Mouse (Mus musculus) gastrocnemius, postnatal 10 days (tissue): Measurements from ENCODE around the gene Lrp2bp. TPM values are rescaled to one million over a fixed set of nuclear protein-coding genes. Genes with fewer than 3 reads are reported as not detected.

Experiments
- DNase-seq: peaks from one replicate; pipeline ENCODE4 v3.0.0; 2021; ENCODE audit warnings: mixed read lengths
- long read RNA-seq, 2 experiments: library from polyadenylated mRNA; stranded (forward); transcript quantifications; one replicate each; pipeline ENCODE4 v2.0.0; 2021
- total RNA-seq, 2 experiments: library from RNA; stranded (reverse); gene quantifications; 2 replicates each; pipeline ENCODE4 v1.2.3; 2021

Lrp2bp gene
- 1 to 10 TPM in 1 of 2 experiments, under 1 TPM in 1; 0.66 to 2.2 TPM for total RNA-seq
- long read RNA-seq, experiment 1, partial matches to known transcripts, result 0 of 1 reads
- long read RNA-seq, experiment 1, other reads (novel, unspliced or antisense), result 0 of 1 reads
- long read RNA-seq, experiment 2, partial matches to known transcripts, result 0 of 1 reads
- long read RNA-seq, experiment 2, other reads (novel, unspliced or antisense), result 0 of 1 reads

DNA sequence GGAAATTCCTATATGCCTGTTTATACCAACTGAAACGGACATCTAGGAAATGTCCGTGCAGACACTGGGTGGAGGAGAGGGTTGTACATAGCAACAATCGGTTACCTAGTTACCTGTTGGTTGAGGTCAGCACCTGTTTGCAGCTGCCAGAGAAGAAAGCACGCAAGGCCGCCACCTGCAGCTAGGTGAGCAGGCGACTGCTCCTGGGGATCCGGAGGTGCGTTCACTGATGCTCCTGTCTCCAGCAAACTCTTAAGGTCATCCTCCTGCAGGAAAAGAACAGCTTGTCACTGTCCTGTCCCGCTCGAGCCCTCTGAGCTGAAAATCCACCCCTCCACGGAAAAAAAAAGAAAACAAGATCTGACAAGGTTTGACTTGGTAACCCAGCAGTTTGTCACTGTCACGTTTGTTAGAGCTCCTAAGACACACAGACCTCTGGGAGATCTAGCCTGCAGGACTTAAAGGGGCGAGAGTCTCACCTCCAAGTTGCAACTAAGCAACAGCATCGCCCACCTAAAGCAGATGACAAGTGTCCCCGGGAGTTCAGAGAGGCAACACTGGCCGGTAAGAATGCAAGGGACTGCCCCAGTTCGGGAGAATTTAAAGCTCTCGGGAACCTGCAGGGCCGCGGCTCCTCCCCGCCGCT, at the start of gene Lrp2bp:
Gene Lrp2bp (plus strand): TSS at position 166 of the 646 bp plus-strand sequence.
- no peak for DNase-seq

DNA sequence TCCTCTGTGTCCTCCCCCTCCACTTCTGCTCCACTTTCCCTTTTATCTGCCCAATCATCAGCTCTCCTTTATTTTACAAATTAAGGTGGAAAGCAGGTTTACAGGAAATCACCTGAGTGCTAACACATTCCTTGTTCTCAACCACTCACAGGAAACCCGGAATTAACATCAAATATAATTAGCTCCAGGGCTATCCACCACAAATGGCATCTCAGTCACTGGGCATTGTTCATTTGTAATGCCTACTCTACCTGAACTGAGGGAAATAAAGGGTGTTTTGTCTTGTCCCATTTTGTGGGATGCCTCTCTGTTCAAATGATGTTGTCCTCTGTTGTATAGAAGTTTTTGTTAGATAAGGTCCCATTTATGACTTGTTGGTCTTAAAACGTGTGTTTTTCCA, 48.5 kb upstream of the Lrp2bp start:
- no peak for DNase-seq

DNA sequence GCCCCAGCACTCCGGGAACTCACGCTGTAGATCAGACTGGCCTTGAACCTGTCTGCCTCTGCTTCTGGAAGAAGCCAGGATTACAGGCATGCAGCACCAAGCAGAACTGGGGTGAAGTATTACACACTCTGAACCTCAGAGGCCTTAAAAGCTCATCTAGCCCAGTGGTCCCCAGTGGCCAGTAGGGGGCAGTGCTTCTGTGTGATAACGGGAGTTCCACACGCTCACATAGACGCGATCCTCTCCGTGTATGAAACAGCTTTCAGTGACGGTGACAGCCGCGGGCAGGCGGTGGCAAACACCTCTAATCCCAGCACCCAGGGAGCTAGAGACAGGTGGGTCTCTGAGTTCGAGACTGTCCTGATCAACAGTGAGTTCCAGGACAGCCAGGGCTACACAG, 28.2 kb upstream of the Lrp2bp start:
- no peak for DNase-seq

DNA sequence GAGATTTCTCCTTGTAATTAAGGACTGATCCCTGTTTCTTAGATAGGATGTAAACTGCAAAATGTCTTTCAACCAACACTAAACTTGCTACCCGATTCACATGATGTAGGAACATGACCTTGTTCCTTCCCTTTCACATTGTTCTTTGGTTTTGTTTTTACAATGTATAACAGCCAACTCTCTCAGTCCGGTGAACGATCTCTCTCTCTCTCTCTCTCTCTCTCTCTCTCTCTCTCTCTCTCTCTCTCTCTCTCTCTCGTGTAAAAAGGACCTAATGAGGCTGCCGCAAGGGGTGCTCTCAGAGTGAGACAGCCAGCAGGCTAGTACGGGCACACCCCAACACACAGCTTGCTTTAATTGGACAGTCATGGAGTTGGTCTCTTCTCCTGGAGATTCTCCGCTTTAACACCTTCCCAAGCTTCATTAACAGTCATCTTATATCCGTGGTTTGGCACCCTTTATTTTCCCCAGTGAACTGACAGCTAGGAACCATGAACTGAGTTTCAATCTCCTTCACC, 25.1 kb upstream of the Lrp2bp start:
- DNase-seq, result no peak

DNA sequence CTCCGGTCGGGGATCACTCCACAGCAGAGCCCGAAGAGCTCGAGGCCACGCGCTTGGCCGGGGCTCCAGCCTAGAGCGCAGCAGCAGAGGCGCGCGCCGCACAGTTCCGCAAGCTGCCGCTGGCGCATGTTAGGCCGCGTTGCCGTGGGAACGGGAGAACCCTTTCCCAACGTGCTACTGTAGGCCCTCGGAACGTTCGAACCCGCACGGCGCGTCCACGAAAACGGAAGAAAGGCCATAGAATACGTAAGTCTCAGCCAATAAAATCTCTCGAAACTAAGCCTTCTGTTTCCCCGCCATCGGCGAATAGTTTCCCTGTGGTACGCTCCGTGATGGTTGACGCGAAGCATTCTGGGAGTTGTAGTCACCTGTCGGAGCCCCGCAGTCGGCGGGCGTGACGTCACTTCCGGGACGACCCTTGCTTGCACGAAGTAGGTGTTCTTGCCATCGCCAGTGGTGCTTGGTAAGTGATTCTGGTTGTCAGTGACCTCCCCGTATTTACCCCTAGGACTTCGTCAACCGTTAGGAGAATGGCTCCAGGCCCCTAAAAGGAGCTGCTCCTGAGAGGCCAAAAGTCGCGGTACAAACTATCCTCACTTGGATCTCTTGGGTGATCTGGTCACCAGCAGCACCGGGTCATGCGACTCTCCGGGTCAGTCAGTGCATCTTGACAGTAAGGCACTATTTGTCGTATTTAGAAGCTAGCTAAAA, 23.8 kb upstream of the Lrp2bp start, which contains the start of the genes 1700029J07Rik and Ufsp2:
Gene 1700029J07Rik (minus strand): TSS at position 127 of the 711 bp plus-strand sequence.
Gene Ufsp2 (plus strand): TSS at position 403 of the 711 bp plus-strand sequence.
- DNase-seq, result peak; percentile 98

DNA sequence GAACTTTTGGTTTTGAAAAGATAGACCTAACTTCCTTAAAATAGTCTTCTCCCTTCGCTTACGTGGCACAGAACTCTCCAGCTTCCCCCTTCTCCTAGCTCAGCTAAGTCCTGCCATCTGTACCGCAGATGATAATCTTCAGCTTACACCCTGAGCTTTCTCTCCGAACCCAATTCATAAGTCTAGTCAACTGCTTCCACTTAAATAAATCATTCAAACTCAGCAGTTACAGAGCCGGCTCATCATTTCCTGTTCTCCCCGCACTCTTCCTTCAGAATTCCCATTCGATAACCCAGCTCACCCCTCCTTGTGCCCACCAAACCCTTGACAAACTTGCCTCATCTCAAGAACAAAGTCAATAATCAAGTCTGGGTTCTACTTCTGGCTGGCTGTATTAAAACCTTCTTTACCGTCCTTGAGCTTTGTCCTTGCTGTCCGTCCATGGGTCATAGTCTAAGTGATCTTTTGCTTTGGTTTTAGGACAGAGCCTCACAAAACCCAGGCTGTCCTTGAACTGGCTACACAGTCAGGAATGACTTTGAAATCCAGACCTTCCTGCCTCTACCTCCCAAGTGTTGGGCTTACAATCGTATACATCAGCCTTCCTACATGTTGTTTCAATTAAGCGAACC, 23.1 kb upstream of the Lrp2bp start:
- DNase-seq, result no peak

DNA sequence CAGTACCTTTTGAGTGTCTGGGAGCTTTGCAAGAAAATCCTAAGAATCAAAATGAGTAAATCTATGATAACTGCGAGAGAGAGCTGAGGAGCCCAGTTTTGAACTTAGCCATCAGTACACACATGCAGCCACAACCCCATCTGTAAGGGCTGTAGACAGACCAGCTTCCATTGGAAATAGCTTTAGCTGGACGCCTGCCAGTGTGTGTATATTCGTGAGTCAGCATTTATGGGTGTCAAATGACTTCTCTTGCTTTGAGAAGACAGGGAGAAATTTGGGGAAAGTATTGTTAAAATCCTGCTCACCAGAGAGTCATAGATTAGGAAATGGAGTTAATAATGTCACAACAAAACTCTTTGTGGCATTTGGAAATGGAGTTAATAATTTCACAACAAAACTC, 12.4 kb upstream of the Lrp2bp start:
- no peak for DNase-seq

DNA sequence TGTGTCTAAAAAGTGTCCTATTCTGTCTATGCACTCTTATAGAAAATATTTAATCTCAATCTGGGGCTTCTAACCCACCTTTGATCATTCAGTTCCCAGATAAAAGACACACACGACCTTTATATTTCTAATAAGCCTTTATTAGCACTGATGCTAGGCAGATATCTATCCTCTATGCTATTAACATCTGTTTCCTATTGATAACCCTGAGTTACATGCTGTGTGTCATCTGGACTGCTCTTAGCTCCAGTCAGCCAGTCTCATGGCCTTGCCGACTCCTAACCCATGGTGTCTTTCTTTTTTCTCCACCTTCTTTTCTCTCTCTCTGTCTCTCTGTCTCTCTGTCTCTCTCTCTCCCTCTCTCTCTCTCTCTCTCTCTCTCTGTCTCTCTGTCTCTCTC, 10.9 kb upstream of the Lrp2bp start:
- no peak for DNase-seq

DNA sequence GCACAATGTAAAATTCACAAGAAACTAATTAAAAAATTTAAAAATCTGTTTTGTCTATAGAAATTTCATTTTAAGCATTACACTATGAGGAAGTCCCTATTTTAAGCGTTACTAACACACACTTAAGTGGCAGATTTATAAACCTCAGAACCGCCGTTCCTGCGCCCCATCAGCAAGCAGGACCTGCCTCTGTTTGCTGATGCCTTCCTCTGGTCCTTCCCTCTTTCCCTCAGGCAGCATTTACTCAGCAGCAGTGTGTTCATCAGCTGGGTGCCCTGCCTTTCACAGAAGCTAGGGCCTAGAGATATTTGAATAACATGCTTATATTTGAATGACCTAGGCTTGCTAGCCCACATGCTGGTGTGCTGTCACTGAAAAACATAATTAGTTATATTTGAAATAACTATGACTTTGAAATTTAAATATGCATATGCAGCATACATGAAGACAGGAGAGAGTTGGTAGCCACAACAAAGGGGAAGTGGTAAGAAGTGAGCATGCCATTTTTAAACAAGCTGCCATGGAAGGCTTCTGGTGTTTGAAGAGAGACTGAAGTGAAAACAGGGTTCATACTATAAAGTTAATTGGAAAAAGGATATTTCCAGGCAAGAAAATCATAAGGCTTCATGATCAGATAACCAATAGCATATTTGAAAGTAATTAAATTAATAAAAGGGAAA, 8.3 kb upstream of the Lrp2bp start:
- no peak for DNase-seq

DNA sequence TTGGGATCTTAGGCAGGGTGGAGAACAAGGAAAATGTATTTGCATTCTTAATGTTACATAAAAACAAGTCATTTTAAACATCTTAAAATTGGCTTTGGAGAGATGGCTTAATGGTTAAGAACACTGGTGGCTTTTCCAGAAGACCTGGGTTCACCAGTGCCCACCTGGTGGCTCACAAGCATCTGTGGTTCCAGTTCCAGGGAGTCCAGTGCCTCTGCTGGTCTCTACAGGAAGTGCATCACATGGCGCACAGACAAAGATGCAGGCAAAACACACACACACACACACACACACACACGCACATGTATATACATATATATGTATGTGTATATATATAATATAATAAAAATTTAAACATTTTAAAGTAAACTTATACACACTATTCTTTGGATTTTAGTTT, 5.0 kb upstream of the Lrp2bp start:
- no peak for DNase-seq

DNA sequence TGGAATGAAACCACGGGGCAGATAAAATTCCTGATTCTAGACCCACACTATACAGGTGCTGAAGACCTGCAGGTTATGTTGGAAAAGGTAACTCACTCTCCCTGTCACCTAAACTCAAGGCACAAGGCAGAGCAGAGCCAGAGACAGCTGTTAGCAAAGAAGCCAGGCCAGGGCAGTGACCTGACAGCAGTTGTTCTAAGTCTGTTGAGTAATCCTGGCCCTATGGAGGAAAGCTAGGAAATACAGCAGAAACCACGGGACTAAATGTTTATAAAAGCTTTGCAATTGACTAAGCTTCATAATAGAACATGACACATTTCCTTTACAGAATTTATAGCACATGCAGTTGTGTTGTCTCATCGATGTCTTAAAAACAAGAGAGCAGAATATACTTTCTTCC, 3.5 kb upstream of the Lrp2bp start:
- no peak for DNase-seq

DNA sequence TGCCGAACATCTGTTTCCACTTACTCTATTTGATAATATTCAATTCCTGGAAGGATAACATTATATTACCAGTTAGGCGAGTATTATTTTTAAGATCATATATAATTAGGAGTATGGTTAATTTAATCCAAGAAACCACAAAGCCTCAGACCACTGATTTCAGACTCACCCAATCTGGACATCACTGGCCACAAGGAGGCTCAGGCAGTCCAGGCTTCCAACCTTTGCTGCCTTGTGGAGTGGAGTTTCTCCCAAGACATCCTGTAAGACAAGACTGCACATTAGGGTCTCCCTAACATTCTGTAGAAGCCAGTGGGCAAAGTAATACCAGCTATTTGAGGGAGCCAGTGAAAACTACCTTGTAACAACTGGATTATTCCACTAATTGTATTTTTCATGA, 875 bp upstream of the Lrp2bp start:
- DNase-seq, result no peak

DNA sequence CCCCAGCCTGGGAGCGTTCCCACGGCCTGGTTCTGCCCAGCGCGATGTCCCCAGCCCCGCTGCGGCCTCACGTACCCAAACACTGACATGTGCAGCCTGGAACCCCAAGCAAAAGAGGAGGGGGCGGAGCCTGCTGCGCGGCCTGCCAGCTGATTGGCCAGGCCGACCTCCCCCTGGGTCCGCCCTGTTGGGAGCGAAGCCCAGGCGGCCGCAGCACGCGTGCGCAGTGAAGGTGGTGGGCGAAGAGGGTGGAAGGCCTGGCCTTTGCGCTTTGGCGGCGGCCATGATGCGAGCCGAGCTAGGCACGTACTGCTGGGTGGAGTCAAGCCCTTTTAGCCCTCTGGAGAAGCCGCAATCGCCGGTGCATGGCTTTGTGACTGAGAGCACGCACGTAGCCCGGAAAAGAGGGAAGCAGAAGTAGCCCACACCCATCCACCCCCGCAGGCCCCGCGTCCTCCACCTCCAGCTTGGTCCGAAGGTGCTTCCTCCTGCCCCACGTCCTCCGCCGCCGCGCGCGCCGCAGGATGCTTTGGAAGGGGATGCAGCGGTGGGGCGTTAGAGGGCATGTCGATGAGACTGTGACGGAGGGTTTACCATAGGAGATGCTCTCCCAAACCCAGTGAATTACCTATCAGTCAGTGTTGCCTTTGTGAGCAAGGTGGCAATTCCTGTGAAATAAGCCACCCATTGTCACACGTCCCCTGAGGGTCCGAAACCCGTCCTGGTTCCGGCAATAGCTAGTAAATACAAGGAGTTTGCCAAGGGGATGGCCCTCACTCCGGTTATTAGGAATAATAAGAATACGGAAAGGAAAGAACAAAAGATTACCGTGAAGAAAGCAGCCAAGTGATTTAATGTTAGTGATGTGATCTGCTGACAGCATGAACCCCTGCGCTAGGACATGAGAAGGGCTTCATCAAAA, 942 bp downstream of the Lrp2bp start:
- peak; percentile 99 for DNase-seq

DNA sequence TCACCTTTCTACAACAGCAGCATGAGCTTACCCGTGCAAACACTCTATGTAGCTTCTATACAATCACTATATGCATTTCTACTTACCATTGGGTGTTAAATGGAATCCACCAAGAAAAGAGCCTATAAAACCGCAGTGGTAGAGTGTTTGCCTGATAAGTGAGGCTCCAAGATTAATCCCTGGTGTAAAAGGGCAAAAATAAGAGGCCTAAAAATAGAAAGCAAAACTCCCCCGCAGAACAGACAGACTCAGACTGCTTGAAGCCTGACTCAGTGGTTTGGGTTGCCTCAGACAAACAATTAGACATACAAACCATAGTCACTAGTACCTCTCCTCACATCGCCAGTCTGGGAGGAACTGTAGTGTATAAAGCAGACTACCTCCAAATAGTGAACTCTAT, 6.5 kb downstream of the Lrp2bp start, which contains the start of gene Ankrd37:
Gene Ankrd37 (minus strand): TSS at position 112 of the 400 bp plus-strand sequence.
- no peak for DNase-seq

DNA sequence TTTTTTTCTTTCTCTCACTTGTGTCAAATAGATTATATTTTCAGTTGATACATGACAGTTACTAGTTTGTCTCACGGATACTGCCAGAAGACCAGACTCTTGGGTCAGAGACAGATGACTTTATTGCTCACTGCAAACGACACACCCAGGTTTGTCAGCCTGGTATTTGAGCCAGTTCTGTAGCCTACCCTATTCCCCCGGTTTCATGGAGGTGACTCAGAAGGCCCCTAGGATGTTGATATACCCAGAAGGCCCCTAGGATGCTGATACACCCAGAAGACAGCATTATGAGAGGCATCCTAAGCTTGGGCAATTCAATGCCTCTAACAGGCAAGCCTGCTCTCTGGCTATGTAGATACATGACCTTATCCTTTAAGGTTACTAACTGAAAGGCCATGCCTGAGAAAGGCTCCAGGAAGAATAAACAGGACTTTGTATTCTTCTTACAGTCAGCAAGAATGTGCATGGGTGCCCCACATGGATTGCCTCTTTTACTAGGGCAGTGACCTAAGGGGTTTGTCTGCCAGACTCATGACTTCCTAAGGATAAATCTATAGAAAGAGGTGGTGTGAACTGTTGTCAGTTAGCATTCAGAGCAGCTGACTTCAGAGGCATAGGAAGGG, 8.1 kb downstream of the Lrp2bp start:
- DNase-seq, result no peak

DNA sequence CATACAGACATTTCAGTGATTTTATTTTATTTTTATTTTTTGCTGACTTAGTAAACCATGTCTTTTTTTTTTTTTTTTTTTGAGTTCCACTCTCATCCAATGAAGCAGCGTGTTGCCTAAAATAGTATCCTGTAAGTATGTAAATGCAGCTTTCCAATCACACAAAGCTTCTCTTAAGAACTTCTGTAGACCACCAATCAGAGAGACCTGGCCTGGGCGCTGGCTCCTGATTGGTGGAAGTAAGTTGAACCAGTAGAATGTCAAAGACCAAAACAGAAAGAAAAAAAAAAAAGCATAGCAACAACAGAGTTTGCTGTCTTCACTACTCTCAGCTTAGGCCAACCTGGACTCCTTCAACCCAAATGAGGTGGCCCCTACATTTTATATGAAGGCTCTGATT, 11.2 kb downstream of the Lrp2bp start:
- no peak for DNase-seq

DNA sequence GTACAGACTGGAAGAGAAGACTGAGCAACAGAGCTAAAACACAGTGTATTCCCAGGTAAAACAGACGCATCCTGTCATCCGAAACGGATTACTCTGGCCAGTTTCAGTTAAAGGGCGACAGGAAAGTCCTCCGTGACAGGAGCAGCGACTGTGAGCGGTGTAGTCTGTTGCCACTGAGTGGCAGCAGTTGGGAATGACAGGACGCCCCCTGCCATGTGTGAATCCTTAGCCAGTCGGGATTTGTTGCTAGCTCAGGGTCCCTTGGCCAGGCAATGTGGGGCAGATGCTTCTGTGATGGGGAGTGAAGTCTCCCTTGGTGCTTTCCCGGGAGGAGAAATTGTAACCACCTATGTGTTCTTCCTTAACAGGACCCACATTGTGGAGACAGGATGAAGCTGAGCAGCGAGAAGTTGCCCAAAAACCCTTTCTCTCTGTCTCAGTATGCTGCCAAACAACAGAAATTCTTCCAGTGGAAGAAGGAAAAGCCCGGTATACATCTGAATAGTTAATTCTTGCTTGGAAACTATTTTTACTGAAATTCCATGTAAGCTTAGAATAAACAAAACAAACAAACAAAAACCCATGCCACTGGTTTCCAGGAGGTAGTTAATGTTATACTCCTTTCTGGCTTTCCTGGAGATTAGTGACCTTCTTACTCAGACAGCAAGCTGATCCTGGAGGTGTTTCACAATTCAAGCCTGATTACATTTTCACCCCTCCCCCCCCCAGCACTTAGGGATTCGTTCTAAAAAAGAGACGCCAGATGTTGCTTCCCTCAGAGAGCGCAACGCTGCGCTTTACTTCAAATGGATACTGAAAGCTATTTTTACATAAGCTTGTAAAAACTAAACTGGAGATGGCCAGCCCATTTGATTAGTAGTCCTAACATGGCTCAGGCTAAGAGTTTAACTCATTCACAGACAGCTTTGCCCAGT, 11.9 kb downstream of the Lrp2bp start:
- peak; percentile 15 for DNase-seq

DNA sequence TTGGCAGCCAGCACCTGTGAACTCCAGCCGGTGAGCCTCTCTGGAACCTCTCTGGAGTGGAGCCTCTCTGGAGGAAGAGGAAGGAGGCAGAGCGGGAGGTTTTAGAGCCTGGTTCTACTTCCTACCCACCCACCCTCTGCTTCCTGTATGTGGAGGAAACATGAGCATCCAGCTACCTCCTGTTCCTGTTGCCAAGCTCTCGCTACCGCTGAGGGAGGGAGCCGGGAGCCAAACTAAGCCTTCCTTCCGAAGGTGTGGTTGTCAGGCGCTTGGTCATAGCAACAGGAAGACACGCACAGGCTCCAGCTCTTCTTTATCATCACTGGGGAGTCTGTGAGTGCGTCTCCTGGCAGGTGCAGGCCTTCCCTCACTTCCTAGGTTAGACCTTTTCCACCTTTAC, 23.1 kb downstream of the Lrp2bp start:
- DNase-seq, result no peak

DNA sequence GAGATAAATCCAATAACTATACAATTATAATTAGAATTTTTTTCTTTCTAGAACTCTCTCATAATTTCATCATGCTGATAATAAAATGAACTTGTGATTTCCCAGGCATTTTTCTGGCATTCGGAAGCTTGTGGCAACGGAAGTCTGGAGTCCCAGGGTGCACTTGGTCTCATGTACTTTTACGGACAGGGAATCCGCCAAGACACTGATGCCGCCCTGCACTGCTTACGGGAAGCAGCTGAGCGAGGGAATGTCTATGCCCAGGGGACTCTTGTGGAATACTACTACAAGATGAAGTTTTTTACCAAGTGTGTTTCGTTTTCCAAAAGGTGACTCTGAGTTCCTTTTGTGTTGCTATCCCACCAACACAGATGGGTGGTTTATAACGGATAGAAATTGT, 23.7 kb downstream of the Lrp2bp start:
- no peak for DNase-seq
